Mouse (Mus musculus) lung, postnatal 0 days (tissue): ENCODE measurements around the gene Slc6a8.

Experiments
- CTCF ChIP-seq: IDR thresholded peaks from 2 replicates; pipeline ENCODE4 v1.5.1; 2016; ENCODE audit warnings: antibody characterized with exemption, mild to moderate bottlenecking
- EP300 ChIP-seq: IDR thresholded peaks from 2 replicates; pipeline ENCODE4 v1.6.1; 2016; ENCODE audit warnings: antibody characterized with exemption, mild to moderate bottlenecking, control low read depth

GRCm38 (mm10) chrX:73663143-73663542, 9.8 kb upstream of the Slc6a8 start:
- peak; percentile 42; the same call in 1 of the 2 replicates for TF ChIP-seq CTCF
- no peak for TF ChIP-seq EP300
